In the genomic region with DNA sequence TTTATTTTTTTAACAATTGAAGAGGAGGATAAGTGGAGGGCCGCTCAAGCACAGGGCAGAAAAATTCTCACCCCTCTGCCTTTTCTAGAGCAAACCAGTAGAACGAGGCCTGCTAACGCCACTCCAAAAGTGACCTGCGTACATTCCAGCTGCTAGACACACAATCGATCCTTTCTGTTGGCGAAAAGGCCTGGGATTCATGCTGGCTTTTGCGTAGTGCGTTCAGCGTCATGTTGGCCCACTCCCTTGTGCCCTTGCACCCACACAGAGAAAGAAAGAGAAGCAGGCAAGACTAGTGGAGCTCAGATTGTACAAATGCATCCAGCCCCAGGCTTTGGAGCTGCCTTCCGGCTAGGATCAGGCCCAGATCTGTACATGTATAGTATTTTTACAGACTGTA, we compare ENCODE assay signal across 14 mouse cellular contexts. TPM values are rescaled to one million over a fixed set of nuclear protein-coding genes. Genes with fewer than 3 reads are reported as not detected.
A peak's percentile ranks its signal among the peaks of the same experiment; 100 is the strongest.
DNase-seq lines count a peak whose midpoint lies in the region; ATAC-seq and TF ChIP-seq lines count a peak whose summit lies in the region.
"Had no signal": no experiment of that assay in that cellular context is flagged by ENCODE, and none has a peak within 500 bp of the region (broad histone marks: within the 10 kb centered on the region; RNA-seq: fewer than 3 reads in every experiment).

No protein-coding gene starts in this region.

- no peak for DNase-seq in liver, postnatal 0 days
- no peak for DNase-seq in embryonic facial prominence, embryonic 10.5 days (ENCODE audit: low spot score)
- no peak for DNase-seq in urinary bladder, adult 2 months (ENCODE audit: low spot score)
- DNase-seq in thymus, postnatal 4 days = no peak
- DNase-seq: adrenal gland, postnatal 25 days; cerebellum, adult 11 months; layer of hippocampus, postnatal 36 days; right cerebral cortex, postnatal 4 days had no signal

- H3K9ac ChIP-seq in liver, postnatal 0 days (replicated peaks) = no peak overlapping the region
- no peak overlapping the region for H3K9ac ChIP-seq in liver, embryonic 12.5 days
- H3K9ac ChIP-seq in forebrain, embryonic 12.5 days = no peak overlapping the region
- H3K9ac ChIP-seq in midbrain, embryonic 13.5 days (replicated peaks) = no peak overlapping the region

- H3K27me3 ChIP-seq in liver, postnatal 0 days (ENCODE audit: insufficient read depth, low read length) = no peaks in the 10 kb centered on the region
- no peaks in the 10 kb centered on the region for H3K27me3 ChIP-seq in liver, embryonic 12.5 days (replicated peaks)
- no peaks in the 10 kb centered on the region for H3K27me3 ChIP-seq in embryonic facial prominence, embryonic 10.5 days (replicated peaks; ENCODE audit: low read depth, poor library complexity, severe bottlenecking)
- H3K27me3 ChIP-seq in forebrain, embryonic 12.5 days = no peaks in the 10 kb centered on the region
- no peaks in the 10 kb centered on the region for H3K27me3 ChIP-seq in midbrain, embryonic 13.5 days
- H3K27me3 ChIP-seq: megakaryocyte, embryonic 14.5 days had no signal

- 79% methylated on average over 10 of the region's 10 CpGs for WGBS in liver, postnatal 0 days (ENCODE audit: insufficient replicate concordance)
- 81% methylated on average over 10 of the region's 10 CpGs for WGBS in liver, embryonic 12.5 days (ENCODE audit: insufficient replicate concordance)
- WGBS in embryonic facial prominence, embryonic 10.5 days = 60% methylated on average over 10 of the region's 10 CpGs
- 48% methylated on average over 10 of the region's 10 CpGs for WGBS in forebrain, embryonic 12.5 days
- WGBS in midbrain, embryonic 13.5 days = 64% methylated on average over 10 of the region's 10 CpGs

- H3K4me2 ChIP-seq in liver, postnatal 0 days (ENCODE audit: low read depth, low read length) = no peak overlapping the region
- H3K4me2 ChIP-seq in liver, embryonic 12.5 days = no peak overlapping the region
- no peak overlapping the region for H3K4me2 ChIP-seq in forebrain, embryonic 12.5 days
- H3K4me2 ChIP-seq in midbrain, embryonic 13.5 days (replicated peaks) = no peak overlapping the region
- H3K4me2 ChIP-seq: liver, embryonic 11.5 days had no signal

- no peak for TF ChIP-seq EP300 in liver, postnatal 0 days (IDR thresholded peaks at IDR 0.05; ENCODE audit: low read depth)

- no peaks in the 10 kb centered on the region; the same call in 1 of the 2 replicates for H3K4me1 ChIP-seq in liver, postnatal 0 days (ENCODE audit: insufficient read depth)
- H3K4me1 ChIP-seq in liver, embryonic 12.5 days = no peaks in the 10 kb centered on the region
- peaks cover 13% of the 10 kb centered on the region; the same call in 1 of the 2 replicates for H3K4me1 ChIP-seq in embryonic facial prominence, embryonic 10.5 days
- H3K4me1 ChIP-seq in forebrain, embryonic 12.5 days = peaks cover 8% of the 10 kb centered on the region
- peaks cover 8% of the 10 kb centered on the region; the same call in 1 of the 2 replicates for H3K4me1 ChIP-seq in midbrain, embryonic 13.5 days (replicated peaks)

- no peak overlapping the region for H3K27ac ChIP-seq in liver, postnatal 0 days (ENCODE audit: low read depth)
- no peak overlapping the region for H3K27ac ChIP-seq in liver, embryonic 12.5 days
- H3K27ac ChIP-seq in embryonic facial prominence, embryonic 10.5 days (replicated peaks) = peak overlapping the region; percentile 58
- H3K27ac ChIP-seq in forebrain, embryonic 12.5 days = 0 out of 2 replicates have a peak overlapping the region, but pooled peaks have one; percentile 5
- no peak overlapping the region for H3K27ac ChIP-seq in midbrain, embryonic 13.5 days
- H3K27ac ChIP-seq: kidney, postnatal 0 days had no signal

- peak; percentile 23; the same call in 1 of the 2 replicates for ATAC-seq in liver, postnatal 0 days
- ATAC-seq in liver, embryonic 12.5 days = no peak
- peak; percentile 36; the same call in 1 of the 2 replicates for ATAC-seq in forebrain, embryonic 12.5 days (ENCODE audit: low FRiP score)
- ATAC-seq in midbrain, embryonic 13.5 days = 0 out of 2 replicates have a peak, but pooled peaks have one; percentile 34

- H3K4me3 ChIP-seq in liver, postnatal 0 days (ENCODE audit: low read depth, low read length) = no peak overlapping the region
- no peak overlapping the region for H3K4me3 ChIP-seq in liver, embryonic 12.5 days
- H3K4me3 ChIP-seq in embryonic facial prominence, embryonic 10.5 days = no peak overlapping the region
- no peak overlapping the region for H3K4me3 ChIP-seq in forebrain, embryonic 12.5 days (replicated peaks)
- H3K4me3 ChIP-seq in midbrain, embryonic 13.5 days (replicated peaks) = no peak overlapping the region
- H3K4me3 ChIP-seq: megakaryocyte, embryonic 14.5 days had no signal

- H3K9me3 ChIP-seq in liver, postnatal 0 days (ENCODE audit: low read length) = no peaks in the 10 kb centered on the region
- no peaks in the 10 kb centered on the region for H3K9me3 ChIP-seq in liver, embryonic 12.5 days (replicated peaks)
- no peaks in the 10 kb centered on the region for H3K9me3 ChIP-seq in embryonic facial prominence, embryonic 10.5 days
- H3K9me3 ChIP-seq in forebrain, embryonic 12.5 days = no peaks in the 10 kb centered on the region
- H3K9me3 ChIP-seq in midbrain, embryonic 13.5 days = no peaks in the 10 kb centered on the region

- no peak for TF ChIP-seq CTCF in liver, postnatal 0 days (IDR thresholded peaks at IDR 0.05; ENCODE audit: low read depth)

- no peaks in the 10 kb centered on the region for H3K36me3 ChIP-seq in liver, postnatal 0 days (replicated peaks; ENCODE audit: insufficient read depth, low read length)
- H3K36me3 ChIP-seq in liver, embryonic 12.5 days = no peaks in the 10 kb centered on the region
- H3K36me3 ChIP-seq in embryonic facial prominence, embryonic 10.5 days (replicated peaks) = no peaks in the 10 kb centered on the region
- no peaks in the 10 kb centered on the region for H3K36me3 ChIP-seq in forebrain, embryonic 12.5 days (replicated peaks)
- H3K36me3 ChIP-seq in midbrain, embryonic 13.5 days = no peaks in the 10 kb centered on the region

RNA-seq across cellular contexts. Expression of gene Pde7b, which starts 55.4 kb away (rescaled TPM):
- 0.60 and 0.66 TPM in 2 replicates for polyA plus RNA-seq in liver, postnatal 0 days (2015; fragmentation: Nextera tagmentation; extraction: Ambion mirVana)
- 0.29 and 0.42 TPM in 2 replicates for polyA plus RNA-seq in liver, embryonic 12.5 days (2016; fragmentation: Nextera tagmentation; extraction: Ambion mirVana)
- polyA plus RNA-seq in embryonic facial prominence, embryonic 10.5 days (2016; fragmentation: Nextera tagmentation; extraction: Ambion mirVana) = 1.7 and 2.8 TPM in 2 replicates
- polyA plus RNA-seq in forebrain, embryonic 12.5 days (2016; fragmentation: Nextera tagmentation; extraction: Ambion mirVana) = 2.3 and 2.5 TPM in 2 replicates
- 1.8 and 2.3 TPM in 2 replicates for polyA plus RNA-seq in midbrain, embryonic 13.5 days (2015; fragmentation: Nextera tagmentation; extraction: Ambion mirVana)
- 10.1 and 14.9 TPM in 2 replicates for polyA plus RNA-seq in urinary bladder, adult 2 months (2012; rRNA removed)

Comparison
In these comparisons a context has a peak if more than half of its experiments do, and no peak if none do; other contexts are left out.
1. H3K27ac ChIP-seq: peak in embryonic facial prominence, embryonic 10.5 days (single experiment) and forebrain, embryonic 12.5 days (single experiment); none in liver, postnatal 0 days (single experiment), liver, embryonic 12.5 days (single experiment) and midbrain, embryonic 13.5 days (single experiment).